Mouse (Mus musculus): ENCODE data around the gene C1s1.
"Not testable (repeated sequence)": the region's sequence is repeated elsewhere in the genome, so short reads cannot be mapped to it uniquely, and the experiment has no call there.

Gene C1s1

GRCm38 (mm10) chr6:124511936-124512335 lies 30.2 kb downstream of the C1s1 start:
- no peak for DNase-seq

GRCm38 (mm10) chr6:124509192-124509591 lies 33.0 kb downstream of the C1s1 start:
- not testable (repeated sequence) for DNase-seq

GRCm38 (mm10) chr6:124508292-124508691 lies 33.9 kb downstream of the C1s1 start:
- no peak for DNase-seq

- no peak for DNase-seq
Observed at GRCm38 (mm10) chr6:124506991-124507390, 35.2 kb downstream of the C1s1 start.

GRCm38 (mm10) chr6:124505028-124505427 lies 37.1 kb downstream of the C1s1 start:
- no peak for DNase-seq

GRCm38 (mm10) chr6:124502021-124502420 lies 40.1 kb downstream of the C1s1 start:
- DNase-seq: no peak

GRCm38 (mm10) chr6:124501473-124501872 lies 40.7 kb downstream of the C1s1 start:
- DNase-seq: no peak

- no peak for DNase-seq
Observed at GRCm38 (mm10) chr6:124499914-124500566, 42.1 kb downstream of the C1s1 start.

- DNase-seq: no peak
Observed at GRCm38 (mm10) chr6:124496054-124496453, 46.1 kb downstream of the C1s1 start.

- no peak for DNase-seq
Observed at GRCm38 (mm10) chr6:124493886-124494285, 48.3 kb downstream of the C1s1 start.

- peak; percentile 36 to 48 for DNase-seq
Observed at GRCm38 (mm10) chr6:124492842-124493561, 49.2 kb downstream of the C1s1 start, which contains the start of gene C1rl. Gene C1rl, plus strand, starts transcription at chr6:124493113.

GRCm38 (mm10) chr6:124491427-124491826 lies 50.7 kb downstream of the C1s1 start:
- DNase-seq: no peak

- no peak for DNase-seq
Observed at GRCm38 (mm10) chr6:124488952-124489351, 53.2 kb downstream of the C1s1 start.

GRCm38 (mm10) chr6:124487509-124487908 lies 54.6 kb downstream of the C1s1 start:
- DNase-seq: no peak

- no peak for DNase-seq
Observed at GRCm38 (mm10) chr6:124485414-124486144, 56.6 kb downstream of the C1s1 start.

- no peak for DNase-seq
Observed at GRCm38 (mm10) chr6:124484851-124485250, 57.3 kb downstream of the C1s1 start.

GRCm38 (mm10) chr6:124483831-124484230 lies 58.3 kb downstream of the C1s1 start:
- DNase-seq: not testable (repeated sequence)

- peak; percentile 27 to 34 for DNase-seq
Observed at GRCm38 (mm10) chr6:124481571-124481970, 60.6 kb downstream of the C1s1 start.
